8 mouse cellular contexts compared by ENCODE assay signal in the genomic region with DNA sequence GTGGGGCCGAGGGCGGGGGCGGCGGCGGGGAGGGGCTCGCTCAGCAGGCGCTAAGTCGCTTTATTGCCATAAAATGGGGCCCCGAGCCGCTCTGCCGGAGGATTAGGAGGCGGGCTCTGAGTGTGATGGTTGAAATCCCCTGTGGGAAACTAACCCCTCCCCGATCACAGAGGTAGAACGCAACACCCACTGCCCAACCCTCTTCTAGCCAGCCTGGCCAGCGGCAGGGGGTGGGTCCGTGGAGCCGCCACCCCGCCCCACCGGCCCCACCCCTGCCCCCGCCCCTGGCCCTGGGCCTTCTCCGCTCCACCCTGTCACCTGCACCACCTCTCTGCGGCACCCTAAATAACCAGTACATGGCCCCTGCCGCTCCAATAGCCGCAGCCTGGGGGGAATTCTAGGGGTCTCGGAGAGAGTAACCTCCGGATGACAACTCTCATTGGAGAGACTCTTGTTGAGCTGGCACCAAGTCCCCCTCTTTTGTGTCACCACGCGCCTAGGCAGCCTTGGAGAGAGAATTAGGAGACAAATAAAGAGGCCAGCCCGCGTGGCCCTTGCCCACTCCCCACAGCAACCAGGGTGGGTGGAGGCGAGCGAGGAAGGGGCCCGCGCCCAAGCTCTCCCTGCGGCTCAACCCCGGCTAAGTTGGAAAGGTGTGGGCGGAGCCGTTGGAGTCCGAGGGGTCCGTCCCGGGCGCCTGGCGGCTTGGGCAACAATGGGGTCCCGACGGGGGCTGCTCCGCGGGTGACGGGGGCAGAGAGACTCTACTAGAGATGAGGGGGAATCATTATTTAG. TPM values are rescaled to one million over a fixed set of nuclear protein-coding genes. Genes with fewer than 3 reads are reported as not detected.
DNase-seq lines count a peak whose midpoint lies in the region; ATAC-seq and TF ChIP-seq lines count a peak whose summit lies in the region.

No protein-coding gene starts in this region.

- H3K27ac ChIP-seq in ES-E14 (ENCODE audit: insufficient read depth, low read depth, low read length, poor library complexity, severe bottlenecking), result peak overlapping the region; percentile 100
- peak overlapping the region; percentile 36 for H3K27ac ChIP-seq in cerebellum, adult 2 months (ENCODE audit: insufficient read depth, low read length)
- peak overlapping the region; percentile 94 for H3K27ac ChIP-seq in lung, embryonic 14.5 days (ENCODE audit: low read depth)

- TF ChIP-seq POLR2A in cerebellum, adult 2 months (IDR thresholded peaks at IDR 0.05; ENCODE audit: borderline replicate concordance, insufficient read depth, low read length), result no peak

- peak overlapping the region; percentile 88 for H3K9ac ChIP-seq in ES-E14 (ENCODE audit: insufficient read depth, low read depth, low read length, poor library complexity, severe bottlenecking)
- peak overlapping the region; percentile 68 for H3K9ac ChIP-seq in lung, embryonic 14.5 days

- peak overlapping the region; percentile 87 to 89 for H3K4me3 ChIP-seq in ES-E14 (ENCODE audit: insufficient read depth in 1 of 2, low read depth in 1 of 2, low read length in 2 of 2, poor library complexity in 1 of 2, severe bottlenecking in 1 of 2)
- peak overlapping the region; percentile 83 for H3K4me3 ChIP-seq in cerebellum, adult 2 months (replicated peaks; ENCODE audit: insufficient read depth, low read depth, low read length)
- peak overlapping the region; percentile 66 for H3K4me3 ChIP-seq in lung, embryonic 14.5 days (ENCODE audit: low read depth, low read length)

- no peaks in the 10 kb centered on the region for H3K9me3 ChIP-seq in ES-E14 (ENCODE audit: control insufficient read depth, insufficient read depth, low read depth, low read length)
- H3K9me3 ChIP-seq in lung, embryonic 14.5 days (ENCODE audit: low read depth, low read length), result no peaks in the 10 kb centered on the region

- in situ Hi-C loops in ES-E14 (cut with MboI; ENCODE audit: low sequenced_read_pairs in 2 of 2, unreplicated experiment in 2 of 2), result no loop called here

- peak overlapping the region; percentile 82 for H3K4me2 ChIP-seq in lung, embryonic 14.5 days

- DNase-seq in ES-E14 (ENCODE audit: low read depth, low spot score), result peak; percentile 89
- peak; percentile 70 to 75 for DNase-seq in cerebellum, adult 2 months
- peak; percentile 75 for DNase-seq in heart, postnatal 4 days
- DNase-seq in layer of hippocampus, adult 8-10 months (ENCODE audit: low spot score in 2 of 2), result peak; percentile 42 to 64
- peak; percentile 92 for DNase-seq in lung, embryonic 14.5 days
- DNase-seq in testis, postnatal 14 days (ENCODE audit: low spot score), result peak; percentile 75

- under 1% methylated on average over 44 of the region's 48 CpGs for WGBS in cerebellum, adult 2 months
- 1% methylated on average over 45 of the region's 48 CpGs for WGBS in lung, embryonic 14.5 days

- TF ChIP-seq CTCF in cerebellum, adult 2 months (IDR thresholded peaks at IDR 0.05; ENCODE audit: borderline replicate concordance, insufficient read depth, low read depth, low read length), result no peak
- no peak for TF ChIP-seq CTCF in lung, embryonic 14.5 days (IDR thresholded peaks at IDR 0.05; ENCODE audit: low read depth)

- H3K27me3 ChIP-seq in cerebellum, adult 2 months (ENCODE audit: control insufficient read depth, insufficient read depth, low read length), result no peaks in the 10 kb centered on the region
- H3K27me3 ChIP-seq in lung, embryonic 14.5 days (ENCODE audit: insufficient read depth, low read length), result no peaks in the 10 kb centered on the region

- peak; percentile 29 for ATAC-seq in frontal cortex, adult (ENCODE audit: low TSS enrichment)
- ATAC-seq in lung, embryonic 14.5 days (ENCODE audit: insufficient read depth), result peak; percentile 89
- peak; percentile 73 for ATAC-seq in neutrophil, adult 5-6 weeks (ENCODE audit: extremely low read depth, insufficient number of reproducible peaks, low FRiP score, poor library complexity, severe bottlenecking)

- H3K36me3 ChIP-seq in ES-E14 (ENCODE audit: control insufficient read depth, insufficient read depth, low read length, poor library complexity, severe bottlenecking), result peaks cover 5% of the 10 kb centered on the region; the same call in 1 of the 2 replicates
- H3K36me3 ChIP-seq in lung, embryonic 14.5 days (ENCODE audit: insufficient read depth), result no peaks in the 10 kb centered on the region

- H3K4me1 ChIP-seq in ES-E14 (ENCODE audit: control insufficient read depth in 2 of 2, insufficient read depth in 2 of 2, low read length in 2 of 2, poor library complexity in 1 of 2), result peaks cover 6 to 14% of the 10 kb centered on the region in 2 experiments; a peak in 3 of 4 replicates
- H3K4me1 ChIP-seq in cerebellum, adult 2 months (ENCODE audit: control insufficient read depth, insufficient read depth, low read length), result 0 out of 2 replicates have a peak, but pooled peaks cover 3% of the 10 kb centered on the region
- peaks cover 5% of the 10 kb centered on the region; the same call in 1 of the 2 replicates for H3K4me1 ChIP-seq in lung, embryonic 14.5 days (ENCODE audit: insufficient read depth)

TF ChIP-seq in ES-E14, 5 proteins besides CTCF, POLR2A, EP300 and RAD21:
- no peak for TF ChIP-seq ZNF384 (IDR thresholded peaks at IDR 0.05; ENCODE audit: low read depth, low read length)
- no peak for TF ChIP-seq MAFK (IDR thresholded peaks at IDR 0.05; ENCODE audit: insufficient read depth, low read depth, low read length)
- no peak for TF ChIP-seq CHD2 (IDR thresholded peaks at IDR 0.05; ENCODE audit: low read depth, low read length)
- TF ChIP-seq ZC3H11A (IDR thresholded peaks at IDR 0.05; ENCODE audit: borderline replicate concordance, low read depth, low read length), result no peak
- TF ChIP-seq HCFC1 (IDR thresholded peaks at IDR 0.05; ENCODE audit: borderline replicate concordance, insufficient read depth, low read length), result no peak
TF ChIP-seq in ES-E14: peak in this region for 0.

RNA-seq across cellular contexts. Expression of a gene that starts 0.6 kb away (rescaled TPM):
- 8.7 and 17.8 TPM in 2 replicates for total RNA-seq in ES-E14 (2012; rRNA removed)
- 20.5 and 20.9 TPM in 2 replicates for polyA plus RNA-seq in cerebellum, adult 2 months (2012; rRNA removed)
- 10 to 100 TPM; 14.2 to 14.7 TPM for total RNA-seq in heart, postnatal 4 days (2021)
- total RNA-seq in layer of hippocampus, adult 8-10 months (2022), result 10 to 100 TPM; 38.9 to 52.1 (median 45.3) TPM
- 12.7 and 15.4 TPM in 2 replicates for polyA plus RNA-seq in lung, embryonic 14.5 days (2014; fragmentation: Nextera tagmentation; extraction: Ambion mirVana)
- 3.5 and 4.2 TPM in 2 replicates for total RNA-seq in neutrophil, adult 5-6 weeks (2017)

Comparison
In these comparisons a context has a peak if more than half of its experiments do, and no peak if none do; other contexts are left out.
1. Peak in every context shown above with its lines: DNase-seq, ATAC-seq, H3K4me3 ChIP-seq and H3K27ac ChIP-seq.
2. H3K27ac ChIP-seq: peak in every context shown above with its lines; median percentile 100 in ES-E14; 94 in lung, embryonic 14.5 days; 36 in cerebellum, adult 2 months.
3. ATAC-seq: peak in every context shown above with its lines; median percentile 89 in lung, embryonic 14.5 days; 73 in neutrophil, adult 5-6 weeks; 29 in frontal cortex, adult.